Mouse (Mus musculus) limb, embryonic 10.5 days (tissue): ENCODE measurements around the gene Nacc1. TPM values are rescaled to one million over a fixed set of nuclear protein-coding genes. Genes with fewer than 3 reads are reported as not detected.

Source experiments
- DNase-seq: peaks from one replicate; pipeline ENCODE4 v3.0.0-alpha.2; 2017; ENCODE audit warnings: low spot score
- H3K27ac ChIP-seq: fragments of 300-500 bp; sonication (generic); 2 replicates; pipeline ENCODE4 v1.5.1; 2016; ENCODE audit warnings: mild to moderate bottlenecking
- H3K27me3 ChIP-seq: fragments of 300-500 bp; sonication (generic); 2 replicates; pipeline ENCODE4 v1.6.1; 2016; ENCODE audit warnings: low read depth, mild to moderate bottlenecking; ENCODE audit not compliant: poor library complexity, severe bottlenecking
- H3K36me3 ChIP-seq: fragments of 300-500 bp; sonication (generic); 2 replicates; pipeline ENCODE4 v1.6.1; 2016; ENCODE audit warnings: mild to moderate bottlenecking, moderate library complexity
- H3K4me1 ChIP-seq: fragments of 300-500 bp; sonication (generic); 2 replicates; pipeline ENCODE4 v1.6.1; 2016
- H3K4me3 ChIP-seq: fragments of 300-500 bp; sonication (generic); 2 replicates; pipeline ENCODE4 v1.5.1; 2016; ENCODE audit warnings: mild to moderate bottlenecking, moderate library complexity
- H3K9me3 ChIP-seq: fragments of 300-500 bp; sonication (generic); replicated peaks from 2 replicates; pipeline ENCODE4 v1.6.1; 2016; ENCODE audit warnings: mild to moderate bottlenecking
- WGBS: fragments of 180-500 bp; shearing (Covaris S2); methylation state at CpG from one replicate; pipeline ENCODE4 v1.1.7; 2016; 5-methylcytosine and 5-hydroxymethylcytosine counted together
- polyA plus RNA-seq: library from polyadenylated mRNA; unstranded; fragments of >200 nt; fragmentation: Nextera tagmentation; extraction: Ambion mirVana; gene quantifications from 2 replicates; pipeline ENCODE4 v1.2.1, GENCODE M21; 2016

Nacc1 gene
- polyA plus RNA-seq, 1 experiment from 2014 or later = 32.0 TPM

- peak overlapping the region; percentile 98 for H3K27ac ChIP-seq
- H3K9me3 ChIP-seq = no peaks in the 10 kb centered on the region
- peak overlapping the region; percentile 54 for H3K4me3 ChIP-seq
- H3K27me3 ChIP-seq = no peaks in the 10 kb centered on the region
- H3K36me3 ChIP-seq = 0 out of 2 replicates have a peak, but pooled peaks cover 3% of the 10 kb centered on the region
- WGBS = under 1% methylated on average over 15 of the region's 15 CpGs
- DNase-seq = peak; percentile 89
- peaks cover 77% of the 10 kb centered on the region for H3K4me1 ChIP-seq
These were observed 32.1 kb downstream of the Nacc1 start for GRCm38 (mm10) chr8:84655336-84656190.

DNA sequence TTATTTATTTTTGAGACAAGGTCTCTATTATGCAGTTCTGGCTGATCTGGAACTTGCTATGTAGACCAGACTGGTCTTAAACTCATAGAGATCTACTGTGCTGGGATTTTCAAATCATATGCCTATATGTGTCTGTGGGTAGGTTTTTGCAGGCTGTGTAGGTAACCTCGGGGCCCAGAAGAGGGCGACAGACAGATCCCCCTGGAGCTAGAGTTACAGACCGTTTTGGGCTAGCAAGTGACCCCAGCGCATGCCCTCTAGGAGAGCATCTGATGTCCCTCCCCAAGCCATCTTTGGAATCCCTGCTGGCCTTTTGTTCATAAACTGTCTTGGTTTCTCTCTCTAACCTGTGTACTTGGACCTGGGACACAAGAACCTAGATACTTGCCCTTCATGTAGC is 33.1 kb downstream of the Nacc1 start:
- Histone ChIP-seq H3K4me1 (peaks cover 75% of the 10 kb centered on the region), H3K4me3 (peak overlapping the region; percentile 54), H3K36me3 (0 out of 2 replicates have a peak, but pooled peaks cover 3% of the 10 kb centered on the region), H3K27me3 (no peaks in the 10 kb centered on the region), H3K9me3 (no peaks in the 10 kb centered on the region), H3K27ac (peak overlapping the region; percentile 98)
- no peak for DNase-seq
- WGBS = 33% methylated on average over 4 of the region's 4 CpGs

- Histone ChIP-seq H3K27me3 (no peaks in the 10 kb centered on the region), H3K9me3 (no peaks in the 10 kb centered on the region), H3K27ac (peak overlapping the region; percentile 81), H3K36me3 (no peaks in the 10 kb centered on the region), H3K4me3 (peak overlapping the region; percentile 31), H3K4me1 (peaks cover 61% of the 10 kb centered on the region)
- DNase-seq = no peak
- 51% methylated on average over 9 of the region's 9 CpGs for WGBS
These were observed 34.5 kb downstream of the Nacc1 start for GRCm38 (mm10) chr8:84653092-84653631.

DNA sequence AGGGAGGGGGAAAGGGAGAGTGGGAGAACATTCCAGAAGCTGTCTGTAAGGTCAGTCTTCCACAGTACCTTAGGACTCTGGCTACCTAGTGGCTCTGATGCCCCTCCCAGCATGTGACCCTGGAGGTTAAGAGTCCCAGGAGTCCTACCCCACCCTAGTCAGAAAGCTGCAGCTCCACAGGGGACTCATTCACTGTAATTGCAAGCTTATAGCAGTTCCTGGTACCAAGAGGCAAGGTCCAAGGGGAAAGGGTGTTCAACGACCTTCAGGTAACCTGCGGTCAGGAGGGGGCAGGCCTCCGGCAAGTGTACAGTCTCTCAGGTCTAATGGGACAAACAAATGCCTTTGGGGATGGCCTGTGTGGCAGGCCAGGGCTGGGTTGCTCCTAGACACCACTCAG is 37.4 kb downstream of the Nacc1 start:
- Histone ChIP-seq H3K27me3 (no peaks in the 10 kb centered on the region), H3K36me3 (no peaks in the 10 kb centered on the region), H3K4me1 (peaks cover 44% of the 10 kb centered on the region), H3K4me3 (0 out of 2 replicates have a peak overlapping the region, but pooled peaks have one; percentile 4), H3K27ac (peak overlapping the region; percentile 85), H3K9me3 (no peaks in the 10 kb centered on the region)
- DNase-seq = no peak
- WGBS = 59% methylated on average over 3 of the region's 3 CpGs

DNA sequence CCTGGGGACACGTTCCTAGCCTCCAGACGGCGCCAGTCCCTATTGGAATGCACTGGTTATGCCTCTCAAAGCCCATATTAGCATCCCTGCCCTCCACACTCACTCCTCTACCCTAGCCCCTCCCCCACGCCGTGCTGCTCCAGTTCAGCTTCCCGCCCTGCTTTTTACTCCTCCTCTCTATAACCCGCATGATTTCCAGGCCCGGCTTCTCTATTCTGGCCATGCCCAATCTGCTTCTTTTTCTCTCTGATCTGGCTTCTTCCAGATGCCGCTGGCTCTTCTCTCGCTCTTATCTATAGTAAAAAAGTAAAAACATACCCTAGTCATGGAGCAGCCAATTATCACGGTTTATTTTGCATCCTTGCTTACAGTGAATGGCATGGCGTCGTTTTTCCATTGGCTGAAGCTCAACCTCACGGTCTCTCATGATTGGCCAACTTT is 40.2 kb downstream of the Nacc1 start:
- H3K4me3 ChIP-seq = peak overlapping the region; percentile 41
- WGBS = 3% methylated on average over 14 of the region's 14 CpGs
- H3K27me3 ChIP-seq = no peaks in the 10 kb centered on the region
- H3K4me1 ChIP-seq = peaks cover 37% of the 10 kb centered on the region
- no peaks in the 10 kb centered on the region for H3K9me3 ChIP-seq
- DNase-seq = peak; percentile 87
- no peaks in the 10 kb centered on the region for H3K36me3 ChIP-seq
- H3K27ac ChIP-seq = peak overlapping the region; percentile 85

DNA sequence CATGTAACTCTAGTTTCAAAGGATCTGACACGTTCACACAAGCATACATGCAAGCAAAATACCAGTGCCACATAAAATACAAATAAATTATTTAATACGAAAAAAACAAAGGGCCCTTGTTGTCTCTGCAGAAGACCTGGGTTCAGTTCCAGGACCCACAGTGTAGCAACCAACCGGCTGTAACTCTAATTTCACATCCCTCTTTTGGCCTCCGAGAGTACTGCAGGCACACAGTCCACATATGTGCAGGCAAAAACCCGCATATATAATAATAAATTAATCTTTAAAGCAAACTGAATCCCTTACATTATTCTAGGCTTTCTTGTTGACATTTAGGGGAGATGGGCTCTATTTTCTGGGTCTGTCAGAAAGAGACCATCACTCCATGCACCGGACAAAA is 40.9 kb downstream of the Nacc1 start:
- Histone ChIP-seq H3K27me3 (no peaks in the 10 kb centered on the region), H3K4me3 (peak overlapping the region; percentile 41; the same call in 1 of the 2 replicates), H3K9me3 (no peaks in the 10 kb centered on the region), H3K4me1 (peaks cover 41% of the 10 kb centered on the region), H3K36me3 (no peaks in the 10 kb centered on the region), H3K27ac (peak overlapping the region; percentile 85)
- DNase-seq = no peak
- 56% methylated on average over 6 of the region's 6 CpGs for WGBS

DNA sequence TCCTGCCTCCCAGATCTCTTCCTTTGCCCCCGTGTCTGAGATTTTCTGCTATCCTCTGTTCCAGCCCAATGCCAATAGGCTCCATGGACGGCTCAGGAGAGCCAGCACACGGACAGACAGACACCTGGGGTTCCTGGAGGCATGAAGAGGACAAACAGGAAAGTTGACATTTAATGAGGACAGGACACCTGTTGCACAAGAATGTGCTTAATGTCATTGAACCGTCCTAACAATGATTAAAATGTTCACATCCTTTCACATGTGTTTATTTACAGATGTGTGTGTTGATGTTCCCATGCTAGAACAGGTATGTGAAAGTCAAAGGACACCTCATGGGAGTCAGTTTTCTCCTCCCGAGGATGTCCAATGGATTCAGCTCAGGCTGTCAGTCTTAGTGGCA is 44.6 kb downstream of the Nacc1 start:
- H3K27me3 ChIP-seq = no peaks in the 10 kb centered on the region
- DNase-seq = no peak
- H3K9me3 ChIP-seq = no peaks in the 10 kb centered on the region
- H3K36me3 ChIP-seq = no peaks in the 10 kb centered on the region
- no peak overlapping the region for H3K27ac ChIP-seq
- H3K4me3 ChIP-seq = no peak overlapping the region
- 75% methylated on average over 5 of the region's 5 CpGs for whole genome bisulfite sequencing
- peaks cover 43% of the 10 kb centered on the region for H3K4me1 ChIP-seq

DNA sequence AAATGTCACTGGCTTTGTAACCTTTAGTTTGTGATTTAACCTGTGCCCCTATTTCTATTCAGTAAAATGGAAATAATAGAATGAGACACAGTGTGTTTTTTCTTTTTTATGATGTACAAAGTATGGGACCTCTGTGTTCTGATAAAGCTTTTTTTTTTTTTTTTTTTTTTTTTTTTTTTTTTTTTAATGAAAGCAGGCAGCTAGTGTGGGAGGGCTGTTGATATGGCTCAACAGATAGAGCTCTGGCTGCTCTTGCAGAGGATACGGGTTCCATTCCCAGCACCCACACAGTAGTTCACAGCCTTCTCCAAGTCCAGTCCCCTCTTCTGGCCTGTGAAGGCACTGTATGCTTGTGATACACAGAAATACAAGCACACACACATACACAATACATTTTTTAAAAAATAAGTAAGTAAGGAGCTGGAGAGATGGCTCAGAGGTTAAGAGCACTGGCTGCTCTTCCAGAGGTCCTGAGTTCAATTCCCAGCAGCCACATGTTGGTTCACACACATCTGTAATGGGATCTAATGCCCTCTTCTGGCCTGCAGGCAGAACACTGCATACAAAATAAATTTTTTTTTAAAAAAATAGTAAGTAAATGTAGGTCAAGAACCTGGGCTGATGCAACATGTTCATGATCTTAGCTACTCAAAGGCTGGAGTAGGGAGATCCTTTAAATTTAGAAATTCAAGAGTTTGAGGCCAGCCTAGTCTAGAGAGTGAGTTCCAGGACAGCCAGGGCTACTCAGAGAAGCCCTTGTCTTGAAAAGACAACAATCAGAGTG is 45.9 kb downstream of the Nacc1 start:
- WGBS = 93% methylated on average over 1 of the region's 1 CpGs
- Histone ChIP-seq H3K36me3 (no peaks in the 10 kb centered on the region), H3K27ac (0 out of 2 replicates have a peak overlapping the region, but pooled peaks have one; percentile 57), H3K4me3 (no peak overlapping the region), H3K4me1 (peaks cover 45% of the 10 kb centered on the region), H3K9me3 (no peaks in the 10 kb centered on the region), H3K27me3 (no peaks in the 10 kb centered on the region)
- DNase-seq = no peak

- no peaks in the 10 kb centered on the region for H3K9me3 ChIP-seq
- no peak for DNase-seq
- H3K4me3 ChIP-seq = 0 out of 2 replicates have a peak overlapping the region, but pooled peaks have one; percentile 65
- 71% methylated on average over 6 of the region's 7 CpGs for WGBS
- H3K27me3 ChIP-seq = peaks cover 4% of the 10 kb centered on the region; the same call in 1 of the 2 replicates
- H3K4me1 ChIP-seq = peaks cover 55% of the 10 kb centered on the region
- no peaks in the 10 kb centered on the region for H3K36me3 ChIP-seq
- peak overlapping the region; percentile 95 for H3K27ac ChIP-seq
These were observed 46.9 kb downstream of the Nacc1 start for GRCm38 (mm10) chr8:84640617-84641294.

GRCm38 (mm10) chr8:84640010-84640588 is 47.6 kb downstream of the Nacc1 start:
- DNase-seq = no peak
- H3K4me3 ChIP-seq = peak overlapping the region; percentile 65
- H3K27me3 ChIP-seq = peaks cover 5% of the 10 kb centered on the region; the same call in 1 of the 2 replicates

DNA sequence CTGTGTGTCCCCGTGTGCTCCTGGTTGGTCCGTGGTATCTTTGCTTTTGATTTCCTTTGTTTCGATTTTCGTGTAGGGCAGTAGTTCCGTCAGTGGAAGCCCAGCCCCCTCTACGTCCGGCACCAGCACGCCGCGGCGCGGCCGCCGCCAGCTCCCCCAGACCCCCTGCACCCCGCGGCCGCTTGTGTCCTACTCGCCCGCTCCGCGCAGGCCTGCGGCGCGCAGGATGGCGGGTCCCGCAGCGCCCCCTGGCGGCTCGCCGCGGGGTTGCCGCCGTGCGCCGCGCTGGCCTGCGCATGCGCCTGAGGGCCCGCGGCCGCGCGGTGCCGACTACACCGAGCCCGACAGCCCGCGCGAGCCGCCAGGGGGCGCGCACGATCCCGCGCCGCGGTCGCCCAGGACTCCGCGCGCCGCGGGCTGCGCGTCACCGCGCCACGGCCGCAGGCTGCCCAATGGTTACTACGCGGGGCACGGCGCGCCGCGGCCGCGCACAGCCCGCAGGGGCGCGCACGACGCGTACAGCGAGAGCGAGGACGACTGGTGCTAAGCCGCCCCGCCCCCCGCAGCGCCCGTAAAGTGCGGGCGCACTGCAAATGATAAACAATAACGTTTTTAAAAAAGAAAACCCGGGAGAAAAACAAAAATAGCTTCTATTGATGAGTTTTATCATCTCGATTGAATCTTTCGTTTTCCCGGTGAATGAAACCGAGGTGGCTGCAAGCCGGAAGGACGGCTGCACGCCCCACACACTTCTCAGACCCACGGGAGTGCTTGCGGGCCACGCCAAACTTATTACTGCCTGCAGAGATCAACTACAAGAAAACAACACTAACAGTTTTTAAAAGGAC is 48.3 kb downstream of the Nacc1 start:
- Histone ChIP-seq H3K9me3 (no peaks in the 10 kb centered on the region), H3K4me3 (peak overlapping the region; percentile 65), H3K36me3 (no peaks in the 10 kb centered on the region), H3K27me3 (peaks cover 8% of the 10 kb centered on the region; the same call in 1 of the 2 replicates), H3K27ac (peak overlapping the region; percentile 95), H3K4me1 (peaks cover 63% of the 10 kb centered on the region)
- under 1% methylated on average over 106 of the region's 106 CpGs for WGBS
- DNase-seq = peak; percentile 95

More at GRCm38 (mm10) chr8:84640010-84640588, 47.6 kb downstream of the Nacc1 start:
- H3K36me3 ChIP-seq = no peaks in the 10 kb centered on the region
- H3K9me3 ChIP-seq = no peaks in the 10 kb centered on the region
- peaks cover 58% of the 10 kb centered on the region for H3K4me1 ChIP-seq
- WGBS = 38% methylated on average over 9 of the region's 9 CpGs
- peak overlapping the region; percentile 95 for H3K27ac ChIP-seq
